Mouse (Mus musculus): ENCODE measurements around the gene BC004004.

DNA sequence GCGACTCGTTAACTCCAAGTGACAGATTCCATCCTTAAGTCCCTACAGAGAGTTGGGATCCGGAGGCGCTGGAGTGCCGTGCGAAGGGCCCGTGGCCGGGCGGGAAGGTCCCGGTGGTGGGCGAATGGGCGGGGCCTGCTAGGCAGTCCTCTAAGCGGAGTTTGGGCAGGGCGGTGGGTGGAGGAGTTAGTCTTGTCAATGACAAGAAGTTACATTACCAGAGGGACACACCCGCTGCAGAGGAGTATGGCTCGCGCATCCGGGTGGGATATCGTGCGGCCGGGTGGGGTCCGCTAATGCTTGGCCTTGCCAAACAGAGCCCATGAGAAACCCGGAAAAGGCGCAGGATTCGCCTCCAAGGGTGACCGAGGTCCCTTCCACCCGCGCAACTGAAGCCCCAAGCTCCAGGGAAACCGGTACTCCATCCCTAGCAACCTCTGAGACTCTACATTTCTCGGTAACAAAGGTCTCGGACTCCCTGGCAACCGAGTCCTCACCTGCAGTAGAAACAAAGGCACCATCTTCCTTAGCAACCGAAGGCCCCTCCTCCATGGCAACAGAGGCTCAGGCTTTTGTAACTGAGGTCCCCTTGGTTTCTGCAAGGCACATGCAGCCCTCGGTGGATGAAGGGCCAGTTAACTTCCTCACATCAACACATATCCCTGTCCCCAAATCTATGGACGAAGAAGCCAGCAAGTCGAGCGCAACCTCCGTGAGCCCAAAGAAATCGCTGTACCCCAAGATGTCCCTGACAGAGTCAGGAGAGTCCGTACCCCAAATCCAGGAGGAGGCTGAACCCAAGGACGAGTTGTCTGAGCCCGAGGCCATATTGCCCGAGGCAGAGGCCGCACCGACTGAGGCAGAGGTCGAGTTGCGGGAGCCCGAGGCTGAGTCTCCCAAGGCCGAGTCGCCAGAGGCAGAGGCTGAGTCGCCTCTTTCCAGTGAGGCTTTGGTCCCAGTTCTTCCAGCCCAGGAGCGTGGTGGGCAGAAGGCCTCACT, 58.2 kb downstream of the BC004004 start:
- TF ChIP-seq CTCF (conservative IDR thresholded peaks at IDR 0.05; ENCODE audit: low read length) = no peak
- no peak for TF ChIP-seq NANOG (IDR thresholded peaks at IDR 0.05; ENCODE audit: borderline replicate concordance, low read length)

Data from E14TG2a.4 (cell line).